Mouse (Mus musculus) CH12F3 (cell line): ENCODE measurements at regions not wholly inside any gene's neighbourhood (a gene's known extent, or its start where the extent isn't known, plus 50 kb on each side); places are given as distances from the start of the nearest gene placed in this dataset.

ENCODE experiments used
- in situ Hi-C: fragments of 300-500 bp; cut with MboI; formaldehyde crosslinking; loops from 2 replicates; pipeline ENCODE4 v1.14.3; 2020; ENCODE audit warnings: low sequenced_read_pairs

GRCm38 (mm10) chr1:61310063-61310760 is 328.4 kb upstream of the Pard3b start:
- in situ Hi-C loops, result no loop called here

- in situ Hi-C loops, result no loop called here
These were observed 327.9 kb upstream of the Pard3b start for GRCm38 (mm10) chr1:61310761-61311090.

- in situ Hi-C loops, result no loop called here
These were observed 325.4 kb upstream of the Pard3b start for GRCm38 (mm10) chr1:61313196-61313595.

- in situ Hi-C loops, result no loop called here
These were observed 322.4 kb upstream of the Pard3b start for GRCm38 (mm10) chr1:61316261-61316660.

- in situ Hi-C loops, result no loop called here
These were observed 321.9 kb upstream of the Pard3b start for GRCm38 (mm10) chr1:61316736-61317135.

- in situ Hi-C loops, result no loop called here
These were observed 320.6 kb upstream of the Pard3b start for GRCm38 (mm10) chr1:61318042-61318441.

GRCm38 (mm10) chr1:61321513-61322145 is 317.0 kb upstream of the Pard3b start:
- in situ Hi-C loops, result no loop called here

- in situ Hi-C loops, result no loop called here
These were observed 307.2 kb upstream of the Pard3b start for GRCm38 (mm10) chr1:61331456-61331855.

GRCm38 (mm10) chr1:61331906-61332305 is 306.7 kb upstream of the Pard3b start:
- in situ Hi-C loops, result no loop called here

GRCm38 (mm10) chr1:61336367-61336766 is 302.3 kb upstream of the Pard3b start:
- in situ Hi-C loops, result no loop called here

- in situ Hi-C loops, result no loop called here
These were observed 285.7 kb upstream of the Pard3b start for GRCm38 (mm10) chr1:61352921-61353320.

- in situ Hi-C loops, result no loop called here
These were observed 285.1 kb upstream of the Pard3b start for GRCm38 (mm10) chr1:61353481-61353880.

GRCm38 (mm10) chr1:61355241-61355640 is 283.4 kb upstream of the Pard3b start:
- in situ Hi-C loops, result no loop called here

- in situ Hi-C loops, result no loop called here
These were observed 279.4 kb upstream of the Pard3b start for GRCm38 (mm10) chr1:61359011-61359930.

GRCm38 (mm10) chr1:61372581-61372980 is 266.0 kb upstream of the Pard3b start:
- in situ Hi-C loops, result loop anchor here (10.0 kb wide), 1 partner anchor 402 kb away; no protein-coding TSS in a partner anchor

- in situ Hi-C loops, result loop anchor here (10.0 kb wide), 1 partner anchor 401 kb away; no protein-coding TSS in a partner anchor
These were observed 264.7 kb upstream of the Pard3b start for GRCm38 (mm10) chr1:61373661-61374491.

- in situ Hi-C loops, result loop anchor here (10.0 kb wide), 1 partner anchor 398 kb away; no protein-coding TSS in a partner anchor
These were observed 262.2 kb upstream of the Pard3b start for GRCm38 (mm10) chr1:61376417-61376816.

GRCm38 (mm10) chr1:61377070-61377469 is 261.6 kb upstream of the Pard3b start:
- in situ Hi-C loops, result loop anchor here (10.0 kb wide), 1 partner anchor 398 kb away; no protein-coding TSS in a partner anchor

GRCm38 (mm10) chr1:61378240-61378639 is 260.4 kb upstream of the Pard3b start:
- in situ Hi-C loops, result loop anchor here (10.0 kb wide), 1 partner anchor 397 kb away; no protein-coding TSS in a partner anchor
